Mouse (Mus musculus) stomach, embryonic 16.5 days (tissue): ENCODE results near the gene Clp1. TPM values are rescaled to one million over a fixed set of nuclear protein-coding genes. Genes with fewer than 3 reads are reported as not detected.

ENCODE experiments used
- ATAC-seq: fragments of 200-750 bp; cut with Nextera tagmentation; 2 replicates; pipeline ENCODE4 v1.8.0; 2017; ENCODE audit warnings: moderate number of reproducible peaks, moderate TSS enrichment; ENCODE audit not compliant: insufficient read depth, low FRiP score
- H3K27ac ChIP-seq: fragments of 300-500 bp; sonication (generic); 2 replicates; pipeline ENCODE4 v1.5.1; 2014; ENCODE audit warnings: low read length
- H3K27me3 ChIP-seq: fragments of 300-500 bp; sonication (generic); 2 replicates; pipeline ENCODE4 v1.6.1; 2014; ENCODE audit warnings: low read length, control low read depth, mixed read lengths; ENCODE audit not compliant: control insufficient read depth, insufficient read depth
- H3K36me3 ChIP-seq: fragments of 300-500 bp; sonication (generic); 2 replicates; pipeline ENCODE4 v1.6.1; 2014; ENCODE audit warnings: low read length; ENCODE audit not compliant: control insufficient read depth, insufficient read depth
- H3K4me1 ChIP-seq: fragments of 300-500 bp; sonication (generic); 2 replicates; pipeline ENCODE4 v1.6.1; 2014; ENCODE audit warnings: low read length, control low read depth, mixed read lengths; ENCODE audit not compliant: control insufficient read depth, insufficient read depth
- H3K4me2 ChIP-seq: fragments of 300-500 bp; sonication (generic); 2 replicates; pipeline ENCODE4 v1.6.1; 2014; ENCODE audit warnings: low read depth, low read length, mixed read lengths
- H3K4me3 ChIP-seq: fragments of 300-500 bp; sonication (generic); replicated peaks from 2 replicates; pipeline ENCODE4 v1.5.1; 2014; ENCODE audit warnings: mild to moderate bottlenecking, low read length
- H3K9ac ChIP-seq: fragments of 300-500 bp; sonication (generic); 2 replicates; pipeline ENCODE4 v1.6.1; 2014; ENCODE audit warnings: low read length
- H3K9me3 ChIP-seq: fragments of 300-500 bp; sonication (generic); replicated peaks from 2 replicates; pipeline ENCODE4 v1.6.1; 2016; ENCODE audit warnings: low read length, control low read depth; ENCODE audit not compliant: control insufficient read depth
- WGBS: fragments of 180-500 bp; shearing (Covaris S2); extraction: QIAGEN DNeasy Blood & Tissue Kit; methylation state at CpG from one replicate; pipeline ENCODE4 v1.1.7; 2014; 5-methylcytosine and 5-hydroxymethylcytosine counted together
- polyA plus RNA-seq: library from polyadenylated mRNA; unstranded; fragments of >200 nt; fragmentation: Nextera tagmentation; extraction: Ambion mirVana; gene quantifications from 2 replicates; pipeline ENCODE4 v1.2.1, GENCODE M21; 2015

Clp1 gene
- polyA plus RNA-seq, 1 experiment from 2014 or later = 28.4 TPM

GRCm38 (mm10) chr2:84721182-84721581 lies 6.0 kb downstream of the Clp1 start:
- Histone ChIP-seq H3K4me2 (no peak overlapping the region), H3K9me3 (no peaks in the 10 kb centered on the region), H3K27me3 (no peaks in the 10 kb centered on the region), H3K36me3 (0 out of 2 replicates have a peak, but pooled peaks cover 9% of the 10 kb centered on the region), H3K9ac (no peak overlapping the region), H3K27ac (no peak overlapping the region), H3K4me3 (no peak overlapping the region), H3K4me1 (peaks cover 8% of the 10 kb centered on the region)
- no peak for ATAC-seq
- WGBS = 84% methylated on average over 3 of the region's 3 CpGs

- H3K9ac ChIP-seq = no peak overlapping the region
- 0 out of 2 replicates have a peak, but pooled peaks cover 9% of the 10 kb centered on the region for H3K36me3 ChIP-seq
- no peak overlapping the region for H3K4me2 ChIP-seq
- peaks cover 4% of the 10 kb centered on the region; the same call in 1 of the 2 replicates for H3K4me1 ChIP-seq
- WGBS = 93% methylated on average over 2 of the region's 2 CpGs
- no peak overlapping the region for H3K4me3 ChIP-seq
- no peak for ATAC-seq
- H3K27me3 ChIP-seq = no peaks in the 10 kb centered on the region
- no peaks in the 10 kb centered on the region for H3K9me3 ChIP-seq
- H3K27ac ChIP-seq = no peak overlapping the region
These were observed 6.4 kb downstream of the Clp1 start for GRCm38 (mm10) chr2:84720718-84721117.

GRCm38 (mm10) chr2:84717357-84717756 lies 9.8 kb downstream of the Clp1 start:
- WGBS = 99% methylated on average over 4 of the region's 4 CpGs
- Histone ChIP-seq H3K9ac (no peak overlapping the region), H3K9me3 (no peaks in the 10 kb centered on the region), H3K36me3 (no peaks in the 10 kb centered on the region), H3K27me3 (no peaks in the 10 kb centered on the region), H3K4me3 (no peak overlapping the region), H3K27ac (no peak overlapping the region), H3K4me2 (no peak overlapping the region), H3K4me1 (peaks cover 11% of the 10 kb centered on the region)
- ATAC-seq = no peak

GRCm38 (mm10) chr2:84716423-84717355 lies 10.5 kb downstream of the Clp1 start:
- H3K36me3 ChIP-seq = no peaks in the 10 kb centered on the region
- no peak for ATAC-seq
- H3K4me3 ChIP-seq = peak overlapping the region; percentile 64
- no peaks in the 10 kb centered on the region for H3K27me3 ChIP-seq
- H3K4me2 ChIP-seq = peak overlapping the region; percentile 79
- 29% methylated on average over 9 of the region's 9 CpGs for WGBS
- peaks cover 14% of the 10 kb centered on the region for H3K4me1 ChIP-seq
- H3K27ac ChIP-seq = peak overlapping the region; percentile 90
- peak overlapping the region; percentile 77 for H3K9ac ChIP-seq
- no peaks in the 10 kb centered on the region for H3K9me3 ChIP-seq

- under 1% methylated on average over 33 of the region's 33 CpGs for WGBS
- Histone ChIP-seq H3K27ac (peak overlapping the region; percentile 96), H3K27me3 (no peaks in the 10 kb centered on the region), H3K9ac (peak overlapping the region; percentile 77), H3K4me3 (peak overlapping the region; percentile 64), H3K36me3 (no peaks in the 10 kb centered on the region), H3K4me2 (peak overlapping the region; percentile 79), H3K9me3 (no peaks in the 10 kb centered on the region), H3K4me1 (peaks cover 14% of the 10 kb centered on the region)
- peak; percentile 95 for ATAC-seq
These were observed 11.4 kb downstream of the Clp1 start for GRCm38 (mm10) chr2:84715562-84716361.

GRCm38 (mm10) chr2:84714811-84715561 lies 12.2 kb downstream of the Clp1 start, which contains the start of gene Zdhhc5:
Gene Zdhhc5 (minus strand): TSS chr2:84715180.
- Histone ChIP-seq H3K27me3 (no peaks in the 10 kb centered on the region), H3K36me3 (no peaks in the 10 kb centered on the region), H3K4me1 (peaks cover 14% of the 10 kb centered on the region), H3K4me2 (peak within 1 kb of the TSS; percentile 85), H3K4me3 (peak within 1 kb of the TSS; percentile 64), H3K9ac (peak within 1 kb of the TSS; percentile 80), H3K9me3 (no peaks in the 10 kb centered on the region), H3K27ac (peak within 1 kb of the TSS; percentile 96)
- under 1% methylated on average over 102 of the region's 107 CpGs for WGBS
- ATAC-seq = peak; percentile 95

GRCm38 (mm10) chr2:84714422-84714810 lies 12.7 kb downstream of the Clp1 start:
- under 1% methylated on average over 26 of the region's 26 CpGs for WGBS
- peak; percentile 0; the same call in 1 of the 2 replicates for ATAC-seq

GRCm38 (mm10) chr2:84711898-84712297 lies 15.3 kb downstream of the Clp1 start:
- WGBS = 89% methylated on average over 2 of the region's 2 CpGs
- H3K4me3 ChIP-seq = no peak overlapping the region
- H3K27ac ChIP-seq = no peak overlapping the region
- H3K27me3 ChIP-seq = no peaks in the 10 kb centered on the region
- no peak overlapping the region for H3K9ac ChIP-seq
- H3K4me1 ChIP-seq = peaks cover 18% of the 10 kb centered on the region
- no peaks in the 10 kb centered on the region for H3K9me3 ChIP-seq
- ATAC-seq = no peak
- no peaks in the 10 kb centered on the region for H3K36me3 ChIP-seq
- no peak overlapping the region for H3K4me2 ChIP-seq

More at GRCm38 (mm10) chr2:84714422-84714810, 12.7 kb downstream of the Clp1 start:
- peak overlapping the region; percentile 85 for H3K4me2 ChIP-seq
- no peaks in the 10 kb centered on the region for H3K27me3 ChIP-seq
- H3K36me3 ChIP-seq = no peaks in the 10 kb centered on the region
- H3K9ac ChIP-seq = peak overlapping the region; percentile 80
- H3K27ac ChIP-seq = peak overlapping the region; percentile 96
- H3K4me3 ChIP-seq = peak overlapping the region; percentile 64
- H3K9me3 ChIP-seq = no peaks in the 10 kb centered on the region
- H3K4me1 ChIP-seq = peaks cover 14% of the 10 kb centered on the region
